Mouse (Mus musculus) liver, embryonic 14.5 days (tissue): Measurements from ENCODE around the gene Relch. TPM values are rescaled to one million over a fixed set of nuclear protein-coding genes. Genes with fewer than 3 reads are reported as not detected.

Experiments used
- ATAC-seq: fragments of 200-750 bp; cut with Nextera tagmentation; 2 replicates; pipeline ENCODE4 v1.8.0; 2017; ENCODE audit warnings: moderate number of reproducible peaks, mild to moderate bottlenecking, moderate library complexity; ENCODE audit not compliant: insufficient read depth
- DNase-seq, 3 experiments: peaks; one replicate each; pipeline ENCODE4 v3.0.0-alpha.2; 2012 to 2013; ENCODE audit warnings: low read depth in 3 of 3, low spot score in 3 of 3
- H3K27ac ChIP-seq: fragments of 300-500 bp; sonication (generic); 2 replicates; pipeline ENCODE4 v1.5.1; 2014; ENCODE audit warnings: moderate library complexity, mild to moderate bottlenecking, control low read depth, inconsistent platforms
- H3K27me3 ChIP-seq: fragments of 300-500 bp; sonication (generic); 2 replicates; pipeline ENCODE4 v1.6.1; 2014; ENCODE audit warnings: mild to moderate bottlenecking, low read length, moderate library complexity; ENCODE audit not compliant: control insufficient read depth, insufficient read depth
- H3K36me3 ChIP-seq: fragments of 300-500 bp; sonication (generic); replicated peaks from 2 replicates; pipeline ENCODE4 v1.6.1; 2014; ENCODE audit warnings: low read depth; ENCODE audit not compliant: control insufficient read depth, insufficient read depth
- H3K4me1 ChIP-seq, 2 experiments: fragments of 200-500 bp in 1 of 2; fragments of 300-500 bp in 1 of 2; sonication (generic) in 1 of 2; replicated peaks; 2 replicates each; pipeline ENCODE4 v1.6.1; 2012 to 2014; ENCODE audit warnings: antibody characterized with exemption in 1 of 2, inconsistent platforms in 1 of 2, low read length in 1 of 2; ENCODE audit not compliant: control insufficient read depth in 2 of 2, insufficient read depth in 2 of 2
- H3K4me2 ChIP-seq: fragments of 300-500 bp; sonication (generic); 2 replicates; pipeline ENCODE4 v1.6.1; 2014; ENCODE audit warnings: low read depth, mild to moderate bottlenecking, control low read depth, moderate library complexity
- H3K4me3 ChIP-seq, 2 experiments: fragments of 200-500 bp in 1 of 2; fragments of 300-500 bp in 1 of 2; sonication (generic) in 1 of 2; 2 replicates each; pipeline ENCODE4 v1.5.1; 2012 to 2014; ENCODE audit warnings: low read depth in 2 of 2, low read length in 2 of 2, mild to moderate bottlenecking in 2 of 2, control low read depth in 1 of 2, inconsistent platforms in 1 of 2, moderate library complexity in 1 of 2; ENCODE audit not compliant: insufficient read depth in 1 of 2
- H3K9ac ChIP-seq: fragments of 300-500 bp; sonication (generic); replicated peaks from 2 replicates; pipeline ENCODE4 v1.6.1; 2014; ENCODE audit warnings: mild to moderate bottlenecking, control low read depth, moderate library complexity
- H3K9me3 ChIP-seq: fragments of 300-500 bp; sonication (generic); 2 replicates; pipeline ENCODE4 v1.6.1; 2016; ENCODE audit warnings: low read length, mixed read lengths; ENCODE audit not compliant: control insufficient read depth
- CTCF ChIP-seq: IDR thresholded peaks from 2 replicates; pipeline ENCODE4 v1.5.1; 2016; ENCODE audit warnings: antibody characterized with exemption, low read depth, control low read depth
- EP300 ChIP-seq: IDR thresholded peaks from 2 replicates; pipeline ENCODE4 v1.6.1; 2016; ENCODE audit warnings: antibody characterized with exemption, low read depth
- WGBS: fragments of 180-500 bp; shearing (Covaris S2); extraction: QIAGEN DNeasy Blood & Tissue Kit; methylation state at CpG from one replicate; pipeline ENCODE4 v1.1.7; 2014; ENCODE audit not compliant: insufficient replicate concordance; 5-methylcytosine and 5-hydroxymethylcytosine counted together
- polyA plus RNA-seq, 2 experiments: library from polyadenylated mRNA; depleted of rRNA in 1 of 2; stranded (reverse) in 1 of 2; unstranded in 1 of 2; fragments of >200 nt; fragmentation: Nextera tagmentation in 1 of 2; extraction: Ambion mirVana in 1 of 2; gene quantifications; 2 replicates each; pipeline versions ENCODE4 v1.2.1 to v1.2.3; 2012 to 2014

The Relch gene
- polyA plus RNA-seq, 2 experiments: 7.2 to 9.0 TPM

GRCm38 (mm10) chr1:105738334-105738733, 74.7 kb downstream of the Relch start:
- H3K4me3 ChIP-seq: no peak overlapping the region
- no peak for ATAC-seq
- peaks cover 12% of the 10 kb centered on the region for H3K36me3 ChIP-seq
- no peak overlapping the region for H3K27ac ChIP-seq
- no peaks in the 10 kb centered on the region for H3K9me3 ChIP-seq
- no peak overlapping the region for H3K4me2 ChIP-seq
- no peaks in the 10 kb centered on the region for H3K4me1 ChIP-seq
- H3K27me3 ChIP-seq: no peaks in the 10 kb centered on the region
- 80% methylated on average over 6 of the region's 6 CpGs for WGBS
- TF ChIP-seq EP300: no peak
- TF ChIP-seq CTCF: no peak
- no peak for DNase-seq
- no peak overlapping the region for H3K9ac ChIP-seq

- ATAC-seq (no peak), DNase-seq (no peak)
- Histone ChIP-seq H3K27me3 (no peaks in the 10 kb centered on the region), H3K27ac (no peak overlapping the region), H3K4me3 (no peak overlapping the region), H3K9me3 (no peaks in the 10 kb centered on the region), H3K4me2 (no peak overlapping the region), H3K36me3 (peaks cover 18% of the 10 kb centered on the region), H3K9ac (no peak overlapping the region), H3K4me1 (no peaks in the 10 kb centered on the region)
- TF ChIP-seq EP300: no peak
These were observed 75.8 kb downstream of the Relch start for GRCm38 (mm10) chr1:105739493-105739892.

- WGBS: 77% methylated on average over 1 of the region's 1 CpGs
- peaks cover 16% of the 10 kb centered on the region for H3K36me3 ChIP-seq
These were observed 78.8 kb downstream of the Relch start for GRCm38 (mm10) chr1:105742481-105742880.

GRCm38 (mm10) chr1:105746444-105746843, 82.8 kb downstream of the Relch start:
- no peak for ATAC-seq
- Histone ChIP-seq H3K36me3 (peaks cover 13% of the 10 kb centered on the region), H3K4me3 (no peak overlapping the region), H3K4me1 (no peaks in the 10 kb centered on the region), H3K4me2 (no peak overlapping the region), H3K9ac (no peak overlapping the region), H3K27me3 (no peaks in the 10 kb centered on the region), H3K9me3 (no peaks in the 10 kb centered on the region), H3K27ac (no peak overlapping the region)
- DNase-seq: no peak
- TF ChIP-seq CTCF (no peak), EP300 (no peak)
- 54% methylated on average over 1 of the region's 1 CpGs for WGBS

More at GRCm38 (mm10) chr1:105742481-105742880, 78.8 kb downstream of the Relch start:
- H3K9me3 ChIP-seq: no peaks in the 10 kb centered on the region
- no peak overlapping the region for H3K27ac ChIP-seq
- no peaks in the 10 kb centered on the region for H3K4me1 ChIP-seq
- ATAC-seq (no peak), DNase-seq (no peak)
- no peak for TF ChIP-seq CTCF
- TF ChIP-seq EP300: no peak
- no peak overlapping the region for H3K9ac ChIP-seq
- no peaks in the 10 kb centered on the region for H3K27me3 ChIP-seq
- H3K4me3 ChIP-seq: no peak overlapping the region
- H3K4me2 ChIP-seq: no peak overlapping the region

GRCm38 (mm10) chr1:105746858-105747596, 83.4 kb downstream of the Relch start:
- Histone ChIP-seq H3K4me3 (no peak overlapping the region), H3K9me3 (no peaks in the 10 kb centered on the region), H3K4me2 (no peak overlapping the region), H3K4me1 (no peaks in the 10 kb centered on the region), H3K36me3 (peaks cover 11% of the 10 kb centered on the region), H3K27ac (no peak overlapping the region), H3K9ac (no peak overlapping the region), H3K27me3 (no peaks in the 10 kb centered on the region)
- TF ChIP-seq CTCF (no peak), EP300 (no peak)
- 71% methylated on average over 5 of the region's 5 CpGs for WGBS
- no peak for DNase-seq
- ATAC-seq: no peak
